Mouse (Mus musculus): Measurements from ENCODE around the gene Ctrc.

Ctrc gene

DNA sequence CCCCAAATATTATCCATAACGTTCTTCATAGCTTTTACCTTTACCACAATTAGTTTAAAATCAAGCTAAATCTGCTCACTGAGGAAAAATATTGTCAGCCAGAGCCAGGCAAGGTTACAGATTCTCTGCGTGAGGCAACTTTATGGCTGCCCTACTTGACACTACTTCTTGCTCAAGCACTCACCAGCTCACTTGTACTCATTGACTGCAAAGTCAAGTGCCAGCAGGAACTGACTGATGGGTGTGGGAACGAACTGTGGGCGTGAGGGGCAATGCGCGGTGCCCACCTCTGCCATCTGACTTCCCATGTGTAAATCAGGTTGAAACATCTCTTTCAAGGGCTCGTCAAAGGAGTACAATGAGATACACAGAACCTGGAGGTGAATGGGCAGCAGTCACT, 58.7 kb downstream of the Ctrc start:
- in situ Hi-C loops (cut with MboI, MseI) = loop anchor here (25.0 kb wide), 1 partner anchor 1625 kb away; the partner anchor contains the start of gene Pramef8

GRCm38 (mm10) chr4:141787046-141787445, 59.1 kb downstream of the Ctrc start:
- in situ Hi-C loops (cut with MboI, MseI) = loop anchor here (25.0 kb wide), 1 partner anchor 1625 kb away; the partner anchor contains the start of gene Pramef8

DNA sequence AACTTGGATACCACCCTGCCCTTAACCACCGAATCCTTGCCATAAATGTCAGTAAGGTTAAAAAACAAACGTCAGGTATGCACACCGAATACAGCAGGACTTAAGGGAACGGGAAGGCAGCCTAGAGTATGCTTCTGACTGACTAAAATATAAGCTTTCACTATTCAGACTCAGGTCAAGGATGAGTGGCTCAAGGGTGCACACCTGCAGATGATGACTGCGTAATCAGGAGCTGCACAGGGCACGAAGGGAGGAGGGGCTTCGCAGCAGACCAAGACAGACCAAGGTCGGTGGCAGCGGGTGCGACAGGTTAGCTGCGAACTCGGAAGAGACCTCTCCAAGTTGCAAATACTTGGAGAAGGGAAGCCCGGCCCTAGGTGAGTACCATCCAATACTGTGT, 60.0 kb downstream of the Ctrc start:
- in situ Hi-C loops (cut with MboI, MseI) = loop anchor here (25.0 kb wide), 1 partner anchor 1626 kb away; the partner anchor contains the start of gene Pramef8

GRCm38 (mm10) chr4:141784835-141785234, 61.3 kb downstream of the Ctrc start:
- in situ Hi-C loops (cut with MboI, MseI) = loop anchor here (25.0 kb wide), 1 partner anchor 1627 kb away; the partner anchor contains the start of gene Pramef8

DNA sequence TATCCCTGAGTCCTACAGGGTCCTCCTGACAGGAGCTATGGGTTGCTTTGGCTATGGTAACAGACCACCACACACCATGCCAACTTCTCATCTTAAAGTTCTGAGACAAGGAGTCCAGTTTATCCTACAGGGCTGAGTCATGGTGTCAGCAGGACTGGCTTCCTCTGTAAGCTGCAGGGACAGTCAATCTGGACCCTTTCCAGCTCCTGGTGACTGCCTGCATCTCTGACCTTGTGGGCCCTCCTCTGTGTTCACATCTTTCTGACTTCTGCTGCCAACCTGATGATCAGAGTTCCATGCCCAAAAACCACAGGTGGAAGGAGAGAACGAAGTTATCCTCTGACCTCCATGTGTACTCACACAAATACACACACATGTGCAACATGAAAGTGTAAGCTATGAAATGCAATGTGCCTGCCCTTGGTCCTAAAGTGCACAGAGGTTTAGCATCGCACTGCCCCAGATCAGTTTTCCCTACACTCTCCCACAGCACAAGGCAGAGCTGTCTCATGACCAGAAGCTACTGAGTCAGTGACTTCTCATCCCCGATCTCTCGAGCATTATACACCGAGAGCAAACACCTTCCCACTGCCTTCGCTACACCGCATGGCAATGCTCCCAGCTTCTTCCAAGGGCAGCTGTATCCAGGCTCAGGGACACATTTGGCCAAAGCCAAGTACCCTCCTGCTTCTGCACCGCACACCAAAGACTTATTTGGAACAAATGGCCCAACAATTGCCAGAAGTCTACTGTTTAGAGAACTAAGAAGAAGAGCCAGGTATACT, 64.8 kb downstream of the Ctrc start:
- in situ Hi-C loops (cut with MboI, MseI) = loop anchor here (25.0 kb wide), 1 partner anchor 1631 kb away; the partner anchor contains the start of gene Pramef8

DNA sequence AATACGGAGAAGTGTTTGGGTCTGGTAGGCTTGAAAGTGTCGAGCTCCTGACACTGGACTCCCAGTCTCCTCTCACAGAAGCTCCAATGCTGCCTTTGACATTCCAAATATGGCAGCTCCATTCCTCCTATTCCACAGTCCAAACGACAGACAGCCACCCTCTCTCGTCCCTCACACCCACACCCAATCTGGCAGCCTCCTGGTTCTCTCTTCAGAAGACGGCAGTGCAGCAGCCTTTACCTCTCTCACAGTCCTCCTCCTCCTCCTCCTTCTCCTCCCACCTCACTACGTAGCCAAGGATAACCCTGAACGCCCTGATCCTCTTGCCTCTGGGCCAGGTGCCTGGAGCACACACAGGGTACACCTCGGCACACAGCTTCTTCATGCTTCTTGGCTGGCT, 66.3 kb downstream of the Ctrc start:
- in situ Hi-C loops (cut with MboI, MseI) = loop anchor here (25.0 kb wide), 1 partner anchor 1632 kb away; the partner anchor contains the start of gene Pramef8

GRCm38 (mm10) chr4:141773019-141773418, 73.1 kb downstream of the Ctrc start:
- in situ Hi-C loops (cut with MboI, MseI) = loop anchor here (5.0 kb wide), 1 partner anchor 91 kb away; no protein-coding TSS in a partner anchor

GRCm38 (mm10) chr4:141771823-141772222, 74.3 kb downstream of the Ctrc start:
- in situ Hi-C loops (cut with MboI, MseI) = loop anchor here (5.0 kb wide), 1 partner anchor 90 kb away; no protein-coding TSS in a partner anchor

- in situ Hi-C loops (cut with MboI, MseI) = loop anchor here (5.0 kb wide), 1 partner anchor 87 kb away; no protein-coding TSS in a partner anchor
These were observed 76.5 kb downstream of the Ctrc start for GRCm38 (mm10) chr4:141769501-141770160.

- in situ Hi-C loops (cut with MboI, MseI) = no loop called here
These were observed 78.7 kb downstream of the Ctrc start for GRCm38 (mm10) chr4:141767353-141768036.

- in situ Hi-C loops (cut with MboI, MseI) = no loop called here
These were observed 79.3 kb downstream of the Ctrc start for GRCm38 (mm10) chr4:141766668-141767352.

- in situ Hi-C loops (cut with MboI, MseI) = no loop called here
These were observed 79.9 kb downstream of the Ctrc start for GRCm38 (mm10) chr4:141766316-141766667.

- in situ Hi-C loops (cut with MboI, MseI) = no loop called here
These were observed 81.2 kb downstream of the Ctrc start for GRCm38 (mm10) chr4:141765008-141765407.

Data from T-helper 1 cell (primary cell).